Mouse (Mus musculus): Measurements from ENCODE around the gene Sdhaf2. TPM values are rescaled to one million over a fixed set of nuclear protein-coding genes. Genes with fewer than 3 reads are reported as not detected.

Sdhaf2 gene
- polyA plus RNA-seq, 1 experiment from 2014 or later = 62.8 TPM

DNA sequence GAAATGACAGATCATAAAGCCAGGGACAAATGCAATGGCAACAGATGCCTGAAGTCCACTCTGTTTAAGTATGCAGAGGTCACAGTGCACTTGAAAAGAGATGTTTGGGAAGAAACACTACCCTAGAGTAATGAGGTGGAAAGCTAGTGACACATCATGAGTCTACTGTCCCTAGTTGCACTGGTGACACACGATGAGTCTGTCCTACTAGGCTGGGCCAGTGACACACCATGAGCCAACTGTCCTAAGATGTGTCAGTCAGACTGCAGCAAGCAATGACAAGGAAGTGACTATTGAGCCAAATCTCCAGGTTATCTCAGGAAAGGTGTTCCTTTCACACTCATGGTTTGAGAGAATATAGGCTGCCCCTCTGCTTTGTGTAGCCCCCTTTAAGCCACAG, 30.3 kb downstream of the Sdhaf2 start:
- Histone ChIP-seq H3K27me3 (no peaks in the 10 kb centered on the region), H3K27ac (replicated peaks) (no peak overlapping the region), H3K4me3 (no peak overlapping the region), H3K4me2 (no peak overlapping the region), H3K9me3 (no peaks in the 10 kb centered on the region), H3K36me3 (peaks cover 8% of the 10 kb centered on the region; the same call in 1 of the 2 replicates), H3K4me1 (replicated peaks) (peaks cover 2% of the 10 kb centered on the region; the same call in 1 of the 2 replicates), H3K9ac (no peak overlapping the region)
- no peak for ATAC-seq (ENCODE audit: low FRiP score, low read depth)
- whole genome bisulfite sequencing = 84% methylated on average over 1 of the region's 1 CpGs

DNA sequence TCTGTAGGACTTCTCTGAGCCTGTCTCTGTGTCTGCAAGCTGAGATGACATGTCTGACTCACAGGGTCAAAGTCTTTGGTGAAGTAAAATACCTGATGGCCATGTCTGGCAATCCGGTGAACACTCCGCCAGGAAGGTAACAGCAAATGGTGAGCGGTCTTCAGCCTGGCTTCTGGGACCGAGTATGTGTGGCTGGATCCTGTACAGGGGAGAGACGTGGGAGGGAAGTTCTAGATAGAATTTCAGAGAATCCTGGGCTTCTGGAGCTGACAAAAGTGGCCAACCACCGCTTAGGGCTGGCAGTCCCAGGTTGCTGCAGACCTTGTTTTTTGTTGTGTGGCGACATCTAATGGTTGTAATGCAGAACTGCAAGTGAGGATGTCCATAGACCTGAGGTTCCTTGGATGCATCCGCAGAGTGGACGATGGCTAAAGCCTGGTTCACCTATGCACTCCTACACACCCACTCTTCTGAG, 39.6 kb downstream of the Sdhaf2 start:
- Histone ChIP-seq H3K4me2 (no peak overlapping the region), H3K4me3 (no peak overlapping the region), H3K9me3 (no peaks in the 10 kb centered on the region), H3K4me1 (replicated peaks) (peaks cover 14% of the 10 kb centered on the region), H3K36me3 (no peaks in the 10 kb centered on the region), H3K27ac (replicated peaks) (no peak overlapping the region), H3K27me3 (peaks cover 7% of the 10 kb centered on the region; the same call in 1 of the 2 replicates), H3K9ac (no peak overlapping the region)
- 24% methylated on average over 9 of the region's 9 CpGs for WGBS
- peak; percentile 86 for ATAC-seq (ENCODE audit: low FRiP score, low read depth)

DNA sequence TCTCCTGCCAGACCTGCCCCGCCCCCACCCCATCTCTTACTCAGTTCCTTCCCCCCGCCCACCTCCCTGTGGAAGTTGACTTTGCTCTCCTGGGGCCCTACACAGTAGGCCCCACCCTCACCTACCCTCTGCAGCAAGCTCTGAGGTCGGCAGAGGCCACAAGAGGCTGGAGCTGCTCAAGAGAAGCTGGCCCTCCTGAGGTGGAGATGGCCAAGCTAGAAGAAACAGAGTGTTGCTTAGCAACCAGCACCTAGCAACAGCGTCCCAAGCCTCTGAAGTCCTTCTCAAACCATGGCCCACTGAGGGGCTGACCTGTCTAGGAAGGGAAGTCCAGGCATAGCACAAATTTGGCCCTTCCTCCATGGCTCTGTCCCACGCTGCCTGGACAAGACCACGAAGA, 43.2 kb downstream of the Sdhaf2 start, which contains the start of gene Ppp1r32:
TSS of gene Ppp1r32 (minus strand) at position 226 of the 400 bp plus-strand sequence.
- Histone ChIP-seq H3K9ac (no peak within 1 kb of the TSS), H3K27ac (replicated peaks) (no peak within 1 kb of the TSS), H3K4me2 (no peak within 1 kb of the TSS), H3K27me3 (peaks cover 7% of the 10 kb centered on the region; the same call in 1 of the 2 replicates), H3K9me3 (no peaks in the 10 kb centered on the region), H3K4me3 (no peak within 1 kb of the TSS), H3K4me1 (replicated peaks) (peaks cover 14% of the 10 kb centered on the region), H3K36me3 (no peaks in the 10 kb centered on the region)
- 18% methylated on average over 6 of the region's 6 CpGs for WGBS
- ATAC-seq (ENCODE audit: low FRiP score, low read depth) = peak; percentile 65; the same call in 1 of the 2 replicates

GRCm38 (mm10) chr19:10479541-10479940, 46.4 kb downstream of the Sdhaf2 start:
- H3K4me3 ChIP-seq = no peak overlapping the region
- no peak overlapping the region for H3K9ac ChIP-seq
- H3K4me1 ChIP-seq (replicated peaks) = peaks cover 11% of the 10 kb centered on the region
- no peak for ATAC-seq (ENCODE audit: low FRiP score, low read depth)
- H3K36me3 ChIP-seq = no peaks in the 10 kb centered on the region
- 82% methylated on average over 4 of the region's 4 CpGs for WGBS
- H3K4me2 ChIP-seq = no peak overlapping the region
- H3K27ac ChIP-seq (replicated peaks) = no peak overlapping the region
- H3K27me3 ChIP-seq = no peaks in the 10 kb centered on the region
- H3K9me3 ChIP-seq = no peaks in the 10 kb centered on the region

DNA sequence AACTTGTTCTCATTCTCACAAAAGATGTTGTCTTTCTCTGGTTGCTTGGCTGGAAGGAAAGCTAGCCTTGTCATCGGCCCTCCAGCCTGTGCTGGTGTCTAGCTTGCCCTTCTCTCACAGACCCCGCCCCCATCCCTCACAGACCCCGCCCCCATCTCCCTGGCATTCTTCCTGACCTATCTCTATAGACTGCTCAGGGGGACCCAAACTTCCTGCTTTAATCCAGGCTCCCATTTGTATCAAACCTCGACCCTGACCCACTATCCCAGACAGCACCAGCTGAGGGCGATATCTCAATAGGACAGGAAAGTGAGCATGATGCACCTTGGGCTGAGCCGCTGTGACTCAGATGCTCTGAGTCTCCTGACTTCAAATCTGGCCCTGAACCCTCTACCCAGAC, 52.2 kb downstream of the Sdhaf2 start:
- no peaks in the 10 kb centered on the region for H3K9me3 ChIP-seq
- H3K27me3 ChIP-seq = no peaks in the 10 kb centered on the region
- no peaks in the 10 kb centered on the region for H3K36me3 ChIP-seq
- no peak overlapping the region for H3K4me3 ChIP-seq
- ATAC-seq (ENCODE audit: low FRiP score, low read depth) = no peak
- H3K4me2 ChIP-seq = no peak overlapping the region
- WGBS = 17% methylated on average over 6 of the region's 6 CpGs
- no peaks in the 10 kb centered on the region for H3K4me1 ChIP-seq (replicated peaks)
- H3K27ac ChIP-seq (replicated peaks) = no peak overlapping the region
- no peak overlapping the region for H3K9ac ChIP-seq

- H3K27me3 ChIP-seq = no peaks in the 10 kb centered on the region
- no peak overlapping the region for H3K4me2 ChIP-seq
- H3K4me3 ChIP-seq = no peak overlapping the region
- H3K9me3 ChIP-seq = no peaks in the 10 kb centered on the region
- no peaks in the 10 kb centered on the region for H3K4me1 ChIP-seq (replicated peaks)
- no peak for ATAC-seq (ENCODE audit: low FRiP score, low read depth)
- no peak overlapping the region for H3K27ac ChIP-seq (replicated peaks)
- 78% methylated on average over 3 of the region's 3 CpGs for WGBS
- H3K9ac ChIP-seq = no peak overlapping the region
- no peaks in the 10 kb centered on the region for H3K36me3 ChIP-seq
Measured at GRCm38 (mm10) chr19:10472958-10473357, 53.0 kb downstream of the Sdhaf2 start.

GRCm38 (mm10) chr19:10469171-10469658, 56.7 kb downstream of the Sdhaf2 start:
- ATAC-seq (ENCODE audit: low FRiP score, low read depth) = 0 out of 2 replicates have a peak, but pooled peaks have one; percentile 23
- 58% methylated on average over 8 of the region's 8 CpGs for WGBS
- Histone ChIP-seq H3K4me1 (replicated peaks) (no peaks in the 10 kb centered on the region), H3K36me3 (no peaks in the 10 kb centered on the region), H3K27ac (replicated peaks) (no peak overlapping the region), H3K9ac (no peak overlapping the region), H3K9me3 (no peaks in the 10 kb centered on the region), H3K4me2 (no peak overlapping the region), H3K4me3 (no peak overlapping the region), H3K27me3 (no peaks in the 10 kb centered on the region)

DNA sequence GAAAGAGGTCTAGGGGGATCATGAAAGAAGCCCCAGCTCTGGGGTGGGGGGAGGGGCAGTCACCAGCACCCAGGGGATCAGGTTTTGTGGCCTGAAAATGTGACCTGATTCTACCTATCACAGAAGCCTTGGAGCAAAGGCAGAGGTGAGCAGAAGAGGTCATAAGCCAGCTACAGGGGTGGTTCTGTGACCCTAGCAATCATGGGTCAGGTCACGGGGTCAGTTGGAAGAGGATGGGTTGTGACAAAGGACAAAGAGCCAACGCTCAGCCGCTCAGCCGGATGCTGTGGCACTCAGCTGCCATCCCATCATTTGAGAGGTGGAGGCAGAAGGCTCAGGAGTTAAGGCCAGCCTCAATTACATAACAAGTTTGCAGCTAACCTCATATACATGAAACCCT, 61.5 kb downstream of the Sdhaf2 start:
- 8% methylated on average over 4 of the region's 4 CpGs for WGBS

GRCm38 (mm10) chr19:10461584-10461983, 64.4 kb downstream of the Sdhaf2 start:
- ATAC-seq (ENCODE audit: low FRiP score, low read depth) = no peak
- H3K4me1 ChIP-seq (replicated peaks) = peaks cover 17% of the 10 kb centered on the region
- 45% methylated on average over 7 of the region's 7 CpGs for WGBS
- no peaks in the 10 kb centered on the region for H3K36me3 ChIP-seq
- H3K9ac ChIP-seq = no peak overlapping the region
- H3K9me3 ChIP-seq = no peaks in the 10 kb centered on the region
- no peak overlapping the region for H3K27ac ChIP-seq (replicated peaks)
- H3K27me3 ChIP-seq = peaks cover 33% of the 10 kb centered on the region
- H3K4me3 ChIP-seq = no peak overlapping the region
- H3K4me2 ChIP-seq = no peak overlapping the region

More for the DNA sequence above, 61.5 kb downstream of the Sdhaf2 start:
- Histone ChIP-seq H3K27me3 (peaks cover 14% of the 10 kb centered on the region), H3K9me3 (no peaks in the 10 kb centered on the region), H3K27ac (replicated peaks) (no peak overlapping the region), H3K9ac (no peak overlapping the region), H3K4me2 (no peak overlapping the region), H3K4me1 (replicated peaks) (no peaks in the 10 kb centered on the region), H3K4me3 (no peak overlapping the region), H3K36me3 (no peaks in the 10 kb centered on the region)
- no peak for ATAC-seq (ENCODE audit: low FRiP score, low read depth)

GRCm38 (mm10) chr19:10459907-10460306, 66.0 kb downstream of the Sdhaf2 start:
- no peak overlapping the region for H3K4me3 ChIP-seq
- peaks cover 48% of the 10 kb centered on the region for H3K27me3 ChIP-seq
- 41% methylated on average over 11 of the region's 11 CpGs for WGBS
- no peak for ATAC-seq (ENCODE audit: low FRiP score, low read depth)
- H3K27ac ChIP-seq (replicated peaks) = no peak overlapping the region
- H3K4me2 ChIP-seq = no peak overlapping the region
- H3K4me1 ChIP-seq (replicated peaks) = peaks cover 24% of the 10 kb centered on the region
- H3K36me3 ChIP-seq = no peaks in the 10 kb centered on the region
- no peaks in the 10 kb centered on the region for H3K9me3 ChIP-seq
- no peak overlapping the region for H3K9ac ChIP-seq

GRCm38 (mm10) chr19:10458096-10458495, 67.8 kb downstream of the Sdhaf2 start:
- peaks cover 57% of the 10 kb centered on the region for H3K27me3 ChIP-seq
- peak overlapping the region; percentile 91 for H3K4me2 ChIP-seq
- no peak overlapping the region for H3K27ac ChIP-seq (replicated peaks)
- H3K9me3 ChIP-seq = no peaks in the 10 kb centered on the region
- peak overlapping the region; percentile 55 for H3K4me3 ChIP-seq
- 18% methylated on average over 8 of the region's 8 CpGs for WGBS
- no peak overlapping the region for H3K9ac ChIP-seq
- no peaks in the 10 kb centered on the region for H3K36me3 ChIP-seq
- 0 out of 2 replicates have a peak, but pooled peaks have one; percentile 13 for ATAC-seq (ENCODE audit: low FRiP score, low read depth)
- H3K4me1 ChIP-seq (replicated peaks) = peaks cover 24% of the 10 kb centered on the region

DNA sequence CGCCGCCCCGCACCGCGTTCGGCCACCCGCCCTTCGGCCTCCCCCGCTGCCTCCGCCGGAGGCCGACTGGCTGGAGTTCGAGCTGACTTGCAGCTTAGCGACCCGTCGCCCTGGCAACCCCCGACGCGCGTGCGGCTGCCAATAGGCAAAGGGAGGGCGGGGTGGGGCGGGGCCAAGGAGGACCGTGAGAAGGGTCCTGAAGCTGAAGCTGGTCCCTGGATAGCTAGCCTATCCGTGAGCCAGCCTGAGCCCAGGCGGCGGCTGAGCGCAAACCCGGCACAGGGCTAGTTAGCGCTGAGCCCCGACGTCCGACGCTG, 68.5 kb downstream of the Sdhaf2 start:
- no peaks in the 10 kb centered on the region for H3K36me3 ChIP-seq
- H3K4me1 ChIP-seq (replicated peaks) = peaks cover 24% of the 10 kb centered on the region

More for the DNA sequence above, 68.5 kb downstream of the Sdhaf2 start:
- whole genome bisulfite sequencing = 0% methylated on average over 20 of the region's 34 CpGs
- peak; percentile 87 for ATAC-seq (ENCODE audit: low FRiP score, low read depth)
- H3K27me3 ChIP-seq = peaks cover 57% of the 10 kb centered on the region
- peak overlapping the region; percentile 71; the same call in 1 of the 2 replicates for H3K27ac ChIP-seq (replicated peaks)
- H3K4me3 ChIP-seq = peak overlapping the region; percentile 55
- no peaks in the 10 kb centered on the region for H3K9me3 ChIP-seq
- H3K4me2 ChIP-seq = peak overlapping the region; percentile 91
- H3K9ac ChIP-seq = peak overlapping the region; percentile 44

Measured in hindbrain, embryonic 15.5 days (tissue).